Mouse (Mus musculus) CH12.LX (cell line): ENCODE measurements around the gene Aplp2. TPM values are rescaled to one million over a fixed set of nuclear protein-coding genes. Genes with fewer than 3 reads are reported as not detected.

Source experiments
- DNase-seq: peaks from one replicate; pipeline ENCODE4 v3.0.0-alpha.2; 2013; ENCODE audit errors: extremely low read depth
- H3K27ac ChIP-seq: 2 replicates; pipeline ENCODE4 v1.5.1; 2012; ENCODE audit warnings: low read depth, mild to moderate bottlenecking, control low read depth, moderate library complexity; ENCODE audit not compliant: insufficient read depth
- H3K27me3 ChIP-seq: replicated peaks from 2 replicates; pipeline ENCODE3; 2012; ENCODE audit warnings: inconsistent platforms
- H3K36me3 ChIP-seq, 2 experiments: replicated peaks in 1 of 2; 2 replicates each; pipeline versions ENCODE3 to v1.6.1; 2012; ENCODE audit warnings: inconsistent platforms in 1 of 2, low read length in 1 of 2, mild to moderate bottlenecking in 1 of 2, mixed read lengths in 1 of 2, moderate library complexity in 1 of 2; ENCODE audit not compliant: control insufficient read depth in 1 of 2, insufficient read depth in 1 of 2
- H3K4me1 ChIP-seq, 2 experiments: 2 replicates each; pipeline ENCODE4 v1.6.1; 2012; ENCODE audit warnings: inconsistent platforms in 1 of 2, moderate library complexity in 1 of 2; ENCODE audit not compliant: insufficient read depth in 2 of 2, control insufficient read depth in 1 of 2
- H3K4me2 ChIP-seq: 2 replicates; pipeline ENCODE4 v1.6.1; 2012; ENCODE audit warnings: low read depth, mild to moderate bottlenecking, control low read depth; ENCODE audit not compliant: poor library complexity, insufficient read depth, severe bottlenecking
- H3K4me3 ChIP-seq, 3 experiments: fragments of 150-350 bp in 1 of 3; sonication (generic) in 1 of 3; replicated peaks in 1 of 3; 2 replicates each; pipeline versions ENCODE3 to v1.5.1; 2011 to 2012; ENCODE audit warnings: low read depth in 2 of 3, low read length in 2 of 3, mild to moderate bottlenecking in 2 of 3, moderate library complexity in 2 of 3, control low read depth in 1 of 3, improper control_type of control experiment in 1 of 3, inconsistent platforms in 1 of 3, mixed read lengths in 1 of 3; ENCODE audit not compliant: poor library complexity in 1 of 3
- H3K79me2 ChIP-seq: replicated peaks from 2 replicates; pipeline ENCODE4 v1.6.1; 2012; ENCODE audit warnings: mild to moderate bottlenecking, moderate library complexity; ENCODE audit not compliant: control insufficient read depth, poor library complexity, insufficient read depth, severe bottlenecking; ENCODE audit errors: extremely low read depth
- H3K9ac ChIP-seq: 2 replicates; pipeline ENCODE4 v1.6.1; 2012; ENCODE audit warnings: low read depth, mild to moderate bottlenecking, control low read depth, moderate library complexity; ENCODE audit not compliant: insufficient read depth
- H3K9me3 ChIP-seq: replicated peaks from 2 replicates; pipeline ENCODE3; 2012; ENCODE audit warnings: low read length, inconsistent platforms, mixed read lengths
- BHLHE40 ChIP-seq: IDR thresholded peaks from 2 replicates; pipeline ENCODE4 v1.6.1; 2011; ENCODE audit warnings: mild to moderate bottlenecking, low read depth, low read length, improper control_type of control experiment
- CHD1 ChIP-seq: IDR thresholded peaks from 2 replicates; pipeline ENCODE4 v1.6.1; 2012; ENCODE audit warnings: low read depth, low read length, improper control_type of control experiment, inconsistent platforms
- CHD2 ChIP-seq: IDR thresholded peaks from 2 replicates; pipeline ENCODE4 v1.6.1; 2011; ENCODE audit warnings: low read length, improper control_type of control experiment
- E2F4 ChIP-seq: IDR thresholded peaks from 2 replicates; pipeline ENCODE4 v1.6.1; 2011; ENCODE audit warnings: low read depth, low read length, improper control_type of control experiment; ENCODE audit not compliant: insufficient replicate concordance
- EP300 ChIP-seq: IDR thresholded peaks from 2 replicates; pipeline ENCODE4 v1.6.1; 2011; ENCODE audit warnings: low read length, improper control_type of control experiment
- JUN ChIP-seq: IDR thresholded peaks from 2 replicates; pipeline ENCODE4 v1.6.1; 2011; ENCODE audit warnings: low read depth, mild to moderate bottlenecking, low read length, improper control_type of control experiment, moderate library complexity; ENCODE audit not compliant: insufficient read depth
- MAFK ChIP-seq: IDR thresholded peaks from 2 replicates; pipeline ENCODE4 v1.6.1; 2011; ENCODE audit warnings: low read length, improper control_type of control experiment; ENCODE audit not compliant: insufficient replicate concordance
- MAX ChIP-seq: IDR thresholded peaks from 2 replicates; pipeline ENCODE4 v1.6.1; 2011; ENCODE audit warnings: low read length, improper control_type of control experiment
- MAZ ChIP-seq: IDR thresholded peaks from 2 replicates; pipeline ENCODE4 v1.6.1; 2012; ENCODE audit warnings: low read depth, mild to moderate bottlenecking, inconsistent platforms, low read length, improper control_type of control experiment, moderate library complexity
- MEF2A ChIP-seq: IDR thresholded peaks from 2 replicates; pipeline ENCODE4 v1.6.1; 2014; ENCODE audit warnings: low read depth, mild to moderate bottlenecking, inconsistent platforms, low read length, improper control_type of control experiment, borderline replicate concordance
- MXI1 ChIP-seq: IDR thresholded peaks from 2 replicates; pipeline ENCODE4 v1.6.1; 2011; ENCODE audit warnings: mild to moderate bottlenecking, low read depth, low read length, improper control_type of control experiment
- NRF1 ChIP-seq: IDR thresholded peaks from 2 replicates; pipeline ENCODE4 v1.6.1; 2014; ENCODE audit warnings: low read depth, mild to moderate bottlenecking, inconsistent platforms, low read length, improper control_type of control experiment, moderate library complexity
- PAX5 ChIP-seq: IDR thresholded peaks from 2 replicates; pipeline ENCODE4 v1.6.1; 2012; ENCODE audit warnings: low read length, inconsistent platforms, mixed read lengths
- POLR2A ChIP-seq: IDR thresholded peaks from 2 replicates; pipeline ENCODE4 v1.6.1; 2011; ENCODE audit warnings: low read depth, mild to moderate bottlenecking, improper control_type of control experiment, low read length
- SMC3 ChIP-seq: IDR thresholded peaks from 2 replicates; pipeline ENCODE4 v1.6.1; 2011; ENCODE audit warnings: low read depth, low read length, improper control_type of control experiment
- TBP ChIP-seq: conservative IDR thresholded peaks from 2 replicates; pipeline ENCODE4 v1.6.1; 2011; ENCODE audit warnings: low read depth, low read length, improper control_type of control experiment
- UBTF ChIP-seq: IDR thresholded peaks from 2 replicates; pipeline ENCODE4 v1.6.1; 2012; ENCODE audit warnings: low read depth, mild to moderate bottlenecking, inconsistent platforms, low read length, improper control_type of control experiment, moderate library complexity
- USF1 ChIP-seq: IDR thresholded peaks from 2 replicates; pipeline ENCODE4 v1.6.1; 2014; ENCODE audit warnings: low read depth, mild to moderate bottlenecking, inconsistent platforms, low read length, improper control_type of control experiment
- ZC3H11A ChIP-seq: IDR thresholded peaks from 2 replicates; pipeline ENCODE4 v1.6.1; 2012; ENCODE audit warnings: low read depth, mild to moderate bottlenecking, inconsistent platforms, low read length, improper control_type of control experiment
- ZKSCAN1 ChIP-seq: IDR thresholded peaks from 2 replicates; pipeline ENCODE4 v1.6.1; 2012; ENCODE audit warnings: low read depth, inconsistent platforms, low read length, improper control_type of control experiment, borderline replicate concordance
- ZMIZ1 ChIP-seq: IDR thresholded peaks from 2 replicates; pipeline ENCODE4 v1.6.1; 2012; ENCODE audit warnings: low read depth, mild to moderate bottlenecking, inconsistent platforms, low read length, improper control_type of control experiment
- dilution Hi-C: fragments of 300-500 bp; cut with MboI; formaldehyde crosslinking; loops from 2 replicates; pipeline ENCODE4 v1.14.3; 2020; ENCODE audit warnings: low sequenced_read_pairs; ENCODE audit not compliant: extremely low pct_unique_long_range_greater_than_20kb, extremely low pct_ligation_motif_present
- in situ Hi-C: fragments of 300-500 bp; cut with MboI; formaldehyde crosslinking; loops from 3 replicates; pipeline ENCODE4 v1.14.3; 2019; ENCODE audit warnings: low sequenced_read_pairs, low pct_ligation_motif_present, low pct_unique_long_range_greater_than_20kb, mixed read lengths
- polyA plus RNA-seq: library from polyadenylated mRNA; unstranded; fragments of >175 nt; gene quantifications from 2 replicates; pipeline ENCODE4 v1.2.1, GENCODE M21; 2012; ENCODE audit warnings: low read depth; ENCODE audit not compliant: insufficient read length
- total RNA-seq, 2 experiments: library from RNA; depleted of rRNA; stranded (reverse); fragments of 300-350 nt in 1 of 2; fragments of >200 nt in 1 of 2; gene quantifications; 2 replicates each; pipeline ENCODE4 v1.2.3; 2012 to 2014

The Aplp2 gene
- total and polyA plus RNA-seq, 3 experiments: 30.4 to 52.7 (median 44.3) TPM

DNA sequence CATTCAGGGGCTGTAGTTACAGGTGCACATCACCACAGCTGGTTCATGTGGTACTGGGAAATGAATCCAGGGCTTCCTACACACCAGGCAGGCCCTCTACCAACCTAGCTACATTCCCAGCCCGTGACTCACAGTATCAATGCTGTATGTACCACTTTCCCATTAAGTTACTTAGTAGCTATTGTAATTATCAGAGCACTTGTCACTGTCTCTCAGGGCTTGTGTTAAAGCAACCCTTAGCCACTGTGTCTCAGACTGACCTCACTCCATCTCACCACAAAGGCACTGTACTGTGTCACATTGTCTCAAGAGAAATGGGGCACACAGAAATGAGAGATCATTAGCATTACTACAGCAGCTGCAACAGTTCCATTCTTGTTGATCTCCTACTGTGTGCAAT lies 68.7 kb downstream of the Aplp2 start:
- Histone ChIP-seq H3K36me3 (no peaks in the 10 kb centered on the region), H3K79me2 (no peaks in the 10 kb centered on the region), H3K9me3 (no peaks in the 10 kb centered on the region), H3K4me2 (no peak overlapping the region), H3K27ac (no peak overlapping the region), H3K4me1 (peaks cover 18 to 62% of the 10 kb centered on the region in 2 experiments), H3K9ac (no peak overlapping the region), H3K27me3 (no peaks in the 10 kb centered on the region), H3K4me3 (no peak overlapping the region)
- dilution Hi-C loops (no loop called here), in situ Hi-C loops (no loop called here)
- TF ChIP-seq ZKSCAN1 (0 out of 2 replicates have a peak, but pooled peaks have one; percentile 36), SMC3 (no peak)
- DNase-seq: no peak

DNA sequence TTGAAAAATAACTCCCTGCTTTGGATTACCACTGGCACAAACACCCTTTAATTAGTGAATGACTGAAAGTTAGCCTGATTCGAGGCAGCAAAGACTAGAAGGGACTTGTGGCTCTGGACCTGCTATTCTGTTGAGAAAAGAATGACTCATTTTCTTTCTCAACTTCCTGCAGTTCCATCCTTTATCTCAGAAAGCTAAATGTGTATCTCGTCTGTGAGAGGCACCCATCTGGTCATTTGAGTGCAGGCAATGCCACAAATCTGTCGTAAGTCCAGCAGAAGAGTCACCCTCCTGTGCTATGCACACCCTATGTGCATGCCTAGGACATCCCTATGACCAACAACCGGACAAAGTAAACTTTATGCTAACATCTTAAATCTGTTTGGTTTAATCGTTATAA lies 78.5 kb downstream of the Aplp2 start:
- TF ChIP-seq USF1 (no peak), TBP (no peak), ZC3H11A (no peak), PAX5 (no peak), UBTF (no peak), MEF2A (no peak), BHLHE40 (no peak), MAX (no peak), CHD1 (no peak), POLR2A (no peak), CHD2 (no peak), JUN (no peak), MXI1 (no peak), MAZ (no peak), EP300 (no peak), E2F4 (no peak), MAFK (no peak), NRF1 (no peak), ZMIZ1 (no peak)
- H3K27ac ChIP-seq: no peak overlapping the region
- H3K27me3 ChIP-seq: peaks cover 39% of the 10 kb centered on the region
- H3K4me3 ChIP-seq: no peak overlapping the region
- no peak overlapping the region for H3K9ac ChIP-seq
- no peaks in the 10 kb centered on the region for H3K36me3 ChIP-seq
- H3K4me1 ChIP-seq: peaks cover 3 to 23% of the 10 kb centered on the region in 2 experiments
- H3K9me3 ChIP-seq: no peaks in the 10 kb centered on the region
- DNase-seq: no peak
- dilution Hi-C loops (no loop called here), in situ Hi-C loops (no loop called here)
- no peak overlapping the region for H3K4me2 ChIP-seq
- H3K79me2 ChIP-seq: no peaks in the 10 kb centered on the region
